Mouse (Mus musculus): ENCODE data around the gene Epha3.

Gene Epha3

GRCm38 (mm10) chr16:63501456-63501855 is 362.5 kb downstream of the Epha3 start:
- no peak for ATAC-seq (ENCODE audit: low TSS enrichment)

GRCm38 (mm10) chr16:63500975-63501393 is 363.0 kb downstream of the Epha3 start:
- no peak for ATAC-seq (ENCODE audit: low TSS enrichment)

All from frontal cortex, adult (tissue).